Mouse (Mus musculus): ENCODE results near the gene Dpy19l1. TPM values are rescaled to one million over a fixed set of nuclear protein-coding genes. Genes with fewer than 3 reads are reported as not detected.

The Dpy19l1 gene
- total and polyA plus RNA-seq, 3 experiments, result 21.2 to 44.1 (median 26.3) TPM

GRCm38 (mm10) chr9:24504381-24504780 is 1.4 kb upstream of the Dpy19l1 start:
- Histone ChIP-seq H3K79me2 (replicated peaks; ENCODE audit: control insufficient read depth, extremely low read depth, insufficient read depth, poor library complexity, severe bottlenecking) (peaks cover 6% of the 10 kb centered on the region; the same call in 1 of the 2 replicates), H3K9me3 (replicated peaks; ENCODE audit: low read length) (no peaks in the 10 kb centered on the region), H3K36me3 (replicated peaks in 1 of 2; ENCODE audit: control insufficient read depth in 1 of 2, insufficient read depth in 1 of 2, low read length in 1 of 2) (peaks cover 0 to 7% of the 10 kb centered on the region in 2 experiments), H3K27ac (ENCODE audit: insufficient read depth, low read depth) (peak overlapping the region; percentile 64), H3K9ac (ENCODE audit: insufficient read depth, low read depth) (no peak overlapping the region; the same call in 1 of the 2 replicates), H3K4me3 (replicated peaks in 1 of 3; ENCODE audit: low read depth in 2 of 3, low read length in 2 of 3, poor library complexity in 1 of 3) (peak overlapping the region in 2 of 3 experiments; percentile 67 to 73), H3K4me2 (ENCODE audit: insufficient read depth, low read depth, poor library complexity, severe bottlenecking) (peak overlapping the region; percentile 17), H3K4me1 (ENCODE audit: control insufficient read depth in 1 of 2, insufficient read depth in 2 of 2) (peaks cover 2 to 50% of the 10 kb centered on the region in 2 experiments), H3K27me3 (replicated peaks) (no peaks in the 10 kb centered on the region)
- dilution Hi-C loops (cut with MboI; ENCODE audit: extremely low pct_ligation_motif_present, extremely low pct_unique_long_range_greater_than_20kb, low sequenced_read_pairs) (no loop called here), in situ Hi-C loops (cut with MboI; ENCODE audit: low pct_ligation_motif_present, low pct_unique_long_range_greater_than_20kb, low sequenced_read_pairs) (no loop called here)
- no peak for DNase-seq (ENCODE audit: extremely low read depth)
- TF ChIP-seq ZMIZ1 (IDR thresholded peaks at IDR 0.05; ENCODE audit: low read depth, low read length) (no peak), MYC (IDR thresholded peaks at IDR 0.05; ENCODE audit: low read depth, low read length) (0 out of 2 replicates have a peak, but pooled peaks have one; percentile 16), ETS1 (conservative IDR thresholded peaks at IDR 0.05; ENCODE audit: low read depth, low read length) (no peak), UBTF (IDR thresholded peaks at IDR 0.05; ENCODE audit: low read depth, low read length) (no peak), NELFE (IDR thresholded peaks at IDR 0.05; ENCODE audit: low read depth, low read length) (no peak), ZNF384 (IDR thresholded peaks at IDR 0.05; ENCODE audit: low read depth, low read length) (peak; percentile 27; the same call in 1 of the 2 replicates), CTCF (conservative IDR thresholded peaks at IDR 0.05 in 1 of 2, IDR thresholded peaks at IDR 0.05 in 1 of 2; ENCODE audit: low read depth in 2 of 2, low read length in 2 of 2) (peak in 1 of 2 experiments; percentile 5; a peak in 1 of 4 replicates), MAZ (IDR thresholded peaks at IDR 0.05; ENCODE audit: low read depth, low read length) (no peak), EP300 (IDR thresholded peaks at IDR 0.05; ENCODE audit: low read length) (no peak), MXI1 (IDR thresholded peaks at IDR 0.05; ENCODE audit: low read depth, low read length) (no peak), MAX (IDR thresholded peaks at IDR 0.05; ENCODE audit: low read length) (0 out of 2 replicates have a peak, but pooled peaks have one; percentile 25), SMC3 (IDR thresholded peaks at IDR 0.05; ENCODE audit: low read depth, low read length) (no peak), SIN3A (IDR thresholded peaks at IDR 0.05; ENCODE audit: low read length) (0 out of 2 replicates have a peak, but pooled peaks have one; percentile 8), MEF2A (IDR thresholded peaks at IDR 0.05; ENCODE audit: borderline replicate concordance, low read depth, low read length) (no peak), CHD1 (IDR thresholded peaks at IDR 0.05; ENCODE audit: low read depth, low read length) (no peak)

- dilution Hi-C loops (cut with MboI; ENCODE audit: extremely low pct_ligation_motif_present, extremely low pct_unique_long_range_greater_than_20kb, low sequenced_read_pairs) (no loop called here), in situ Hi-C loops (cut with MboI; ENCODE audit: low pct_ligation_motif_present, low pct_unique_long_range_greater_than_20kb, low sequenced_read_pairs) (no loop called here)
- Histone ChIP-seq H3K27ac (ENCODE audit: insufficient read depth, low read depth) (no peak overlapping the region; the same call in 1 of the 2 replicates), H3K27me3 (replicated peaks) (no peaks in the 10 kb centered on the region), H3K9me3 (replicated peaks; ENCODE audit: low read length) (no peaks in the 10 kb centered on the region), H3K4me1 (ENCODE audit: control insufficient read depth in 1 of 2, insufficient read depth in 2 of 2) (peaks cover 2 to 50% of the 10 kb centered on the region in 2 experiments), H3K79me2 (replicated peaks; ENCODE audit: control insufficient read depth, extremely low read depth, insufficient read depth, poor library complexity, severe bottlenecking) (peaks cover 6% of the 10 kb centered on the region; the same call in 1 of the 2 replicates), H3K4me2 (ENCODE audit: insufficient read depth, low read depth, poor library complexity, severe bottlenecking) (peak overlapping the region; percentile 100), H3K4me3 (replicated peaks in 1 of 3; ENCODE audit: low read depth in 2 of 3, low read length in 2 of 3, poor library complexity in 1 of 3) (peak overlapping the region; percentile 67 to 74 (median 73)), H3K36me3 (replicated peaks in 1 of 2; ENCODE audit: control insufficient read depth in 1 of 2, insufficient read depth in 1 of 2, low read length in 1 of 2) (peaks cover 0 to 9% of the 10 kb centered on the region in 2 experiments), H3K9ac (ENCODE audit: insufficient read depth, low read depth) (peak overlapping the region; percentile 64)
- peak; percentile 40; the same call in 1 of the 2 replicates for TF ChIP-seq ZMIZ1 (IDR thresholded peaks at IDR 0.05; ENCODE audit: low read depth, low read length)
- no peak for TF ChIP-seq BHLHE40 (IDR thresholded peaks at IDR 0.05; ENCODE audit: low read depth, low read length)
- no peak; the same call in 1 of the 2 replicates for TF ChIP-seq MAX (IDR thresholded peaks at IDR 0.05; ENCODE audit: low read length)
- DNase-seq (ENCODE audit: extremely low read depth), result no peak
These were observed 899 bp upstream of the Dpy19l1 start for GRCm38 (mm10) chr9:24503858-24504219.
